Mouse (Mus musculus) embryonic fibroblast, embryonic 13.5 days (primary cell): ENCODE measurements at regions not wholly inside any gene's neighbourhood (a gene's known extent, or its start where the extent isn't known, plus 50 kb on each side); places are given as distances from the start of the nearest gene placed in this dataset.

Experiments
- CTCF ChIP-seq: IDR thresholded peaks from 2 replicates; pipeline ENCODE4 v1.5.1; 2011; ENCODE audit warnings: mild to moderate bottlenecking, control low read depth, low read length, moderate library complexity, borderline replicate concordance; ENCODE audit not compliant: insufficient read depth
- POLR2A ChIP-seq: IDR thresholded peaks from 2 replicates; pipeline ENCODE4 v1.6.1; 2011; ENCODE audit warnings: low read depth, mild to moderate bottlenecking, control low read depth, low read length, moderate library complexity

DNA sequence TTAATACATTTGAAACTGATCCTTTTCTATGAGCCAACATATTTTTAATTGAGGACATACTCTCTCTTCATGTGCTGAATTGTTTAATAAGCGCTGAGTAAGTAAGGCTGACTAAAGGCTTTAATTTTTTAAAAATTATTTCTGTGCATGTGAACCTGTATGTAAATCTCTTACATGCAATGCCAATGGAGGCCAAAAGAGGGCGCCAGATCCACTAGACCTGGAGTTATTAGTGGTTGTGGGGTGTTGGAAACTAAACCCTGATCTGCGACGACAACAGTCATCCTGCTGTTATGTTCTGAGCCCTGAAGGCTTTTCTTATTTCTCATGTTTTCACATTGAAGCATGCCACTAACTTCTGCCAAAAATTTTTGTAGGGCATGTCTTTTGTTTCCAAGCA lies 64.8 kb upstream of the Rapgef5 start:
- TF ChIP-seq POLR2A, result no peak
- no peak for TF ChIP-seq CTCF
